Mouse (Mus musculus) myocyte (in vitro differentiated cells): Measurements from ENCODE around the gene Nudt2.

Experiments
- E2F4 ChIP-seq: IDR thresholded peaks from one replicate; pipeline ENCODE4 v1.6.1; 2011; ENCODE audit warnings: mild to moderate bottlenecking, control low read depth, moderate library complexity; ENCODE audit not compliant: insufficient read depth
- MYOG ChIP-seq, 3 experiments: IDR thresholded peaks; one replicate each; pipeline ENCODE4 v1.6.1; 2011; ENCODE audit warnings: control low read depth in 2 of 3, low read depth in 2 of 3, mild to moderate bottlenecking in 2 of 3; ENCODE audit not compliant: insufficient read length in 2 of 3, control insufficient read depth in 1 of 3, insufficient read depth in 1 of 3
- POLR2A ChIP-seq: IDR thresholded peaks from one replicate; pipeline ENCODE4 v1.6.1; 2011; ENCODE audit warnings: low read depth, mild to moderate bottlenecking, control low read depth, moderate library complexity; ENCODE audit not compliant: insufficient read length
- POLR2AphosphoS2 ChIP-seq: IDR thresholded peaks from one replicate; pipeline ENCODE4 v1.6.1; 2011; ENCODE audit warnings: low read depth, control low read depth; ENCODE audit not compliant: insufficient read length
- REST ChIP-seq: IDR thresholded peaks from one replicate; pipeline ENCODE4 v1.6.1; 2011; ENCODE audit warnings: mild to moderate bottlenecking, control low read depth, moderate library complexity; ENCODE audit not compliant: insufficient read depth, insufficient read length
- USF1 ChIP-seq: IDR thresholded peaks from one replicate; pipeline ENCODE4 v1.6.1; 2011; ENCODE audit warnings: low read depth, mild to moderate bottlenecking, control low read depth, moderate library complexity

GRCm38 (mm10) chr4:41518349-41518748 is 53.4 kb downstream of the Nudt2 start:
- no peak for TF ChIP-seq POLR2A
- no peak for TF ChIP-seq E2F4
- no peak for TF ChIP-seq POLR2AphosphoS2
- no peak for TF ChIP-seq USF1
- no peak for TF ChIP-seq REST
- TF ChIP-seq MYOG (IDR thresholded peaks at IDR 0.05; ENCODE audit: control insufficient read depth in 1 of 3, insufficient read depth in 1 of 3, insufficient read length in 2 of 3, low read depth in 2 of 3): no peak
